Mouse (Mus musculus) layer of hippocampus, postnatal 25 days (tissue): ENCODE data around the gene Tmem128. TPM values are rescaled to one million over a fixed set of nuclear protein-coding genes. Genes with fewer than 3 reads are reported as not detected.

Experiments used
- DNase-seq, 2 experiments: peaks; one replicate each; pipeline ENCODE4 v3.0.0; 2022; ENCODE audit warnings: mixed read lengths in 2 of 2, low spot score in 1 of 2; ENCODE audit errors: extremely low spot score in 1 of 2
- total RNA-seq, 2 experiments: library from RNA; stranded (reverse); gene quantifications; 2 replicates each; pipeline ENCODE4 v1.2.3; 2021

Gene Tmem128
- 10 to 100 TPM; 33.0 to 36.7 TPM for total RNA-seq

- peak; percentile 56 to 71 for DNase-seq
Observed at GRCm38 (mm10) chr5:38260107-38260682, at the start of gene Tmem128. TSS of gene Tmem128 (plus strand) at chr5:38260185.

- DNase-seq: no peak
Observed at GRCm38 (mm10) chr5:38211691-38212090, 48.3 kb upstream of the Tmem128 start.

GRCm38 (mm10) chr5:38213009-38213408 lies 47.0 kb upstream of the Tmem128 start:
- peak in 1 of 2 experiments; percentile 56 for DNase-seq

- DNase-seq: peak in 1 of 2 experiments; percentile 33
Observed at GRCm38 (mm10) chr5:38219771-38220307, 40.1 kb upstream of the Tmem128 start.

GRCm38 (mm10) chr5:38220328-38220912 lies 39.6 kb upstream of the Tmem128 start, which contains the start of the genes Zbtb49 and Lyar:
TSS of gene Zbtb49 (minus strand) at chr5:38220457.
TSS of gene Lyar (plus strand) at chr5:38220470.
- DNase-seq: peak; percentile 93 to 97

GRCm38 (mm10) chr5:38235422-38235821 lies 24.6 kb upstream of the Tmem128 start:
- peak; percentile 21 to 70 for DNase-seq

GRCm38 (mm10) chr5:38236627-38237026 lies 23.4 kb upstream of the Tmem128 start:
- DNase-seq: no peak

GRCm38 (mm10) chr5:38240727-38241472 lies 19.1 kb upstream of the Tmem128 start:
- DNase-seq: no peak

GRCm38 (mm10) chr5:38241473-38241834 lies 18.5 kb upstream of the Tmem128 start:
- no peak for DNase-seq

- no peak for DNase-seq
Observed at GRCm38 (mm10) chr5:38241966-38242365, 18.0 kb upstream of the Tmem128 start.

GRCm38 (mm10) chr5:38255195-38255594 lies 4.8 kb upstream of the Tmem128 start:
- no peak for DNase-seq

- DNase-seq: no peak
Observed at GRCm38 (mm10) chr5:38255644-38256043, 4.3 kb upstream of the Tmem128 start.

GRCm38 (mm10) chr5:38256551-38256950 lies 3.4 kb upstream of the Tmem128 start:
- DNase-seq: no peak

- no peak for DNase-seq
Observed at GRCm38 (mm10) chr5:38258034-38258772, 1.8 kb upstream of the Tmem128 start.

GRCm38 (mm10) chr5:38258773-38259146 lies 1.2 kb upstream of the Tmem128 start:
- no peak for DNase-seq

- no peak for DNase-seq
Observed at GRCm38 (mm10) chr5:38259455-38260106, 404 bp upstream of the Tmem128 start.

- no peak for DNase-seq
Observed at GRCm38 (mm10) chr5:38270942-38271341, 11.0 kb downstream of the Tmem128 start.

GRCm38 (mm10) chr5:38273831-38274230 lies 13.8 kb downstream of the Tmem128 start:
- no peak for DNase-seq

GRCm38 (mm10) chr5:38275771-38276170 lies 15.8 kb downstream of the Tmem128 start, which contains the start of gene Otop1:
TSS of gene Otop1 (plus strand) at chr5:38275972.
- no peak for DNase-seq

GRCm38 (mm10) chr5:38276451-38276850 lies 16.5 kb downstream of the Tmem128 start:
- no peak for DNase-seq
